Mouse (Mus musculus) adrenal gland, adult 2 months (tissue): Measurements from ENCODE around the gene Serpina10. TPM values are rescaled to one million over a fixed set of nuclear protein-coding genes. Genes with fewer than 3 reads are reported as not detected.
"Not testable (repeated sequence)": the region's sequence is repeated elsewhere in the genome, so short reads cannot be mapped to it uniquely, and the experiment has no call there.

Experiments
- DNase-seq: peaks from one replicate; pipeline ENCODE4 v3.0.0; 2021
- polyA plus RNA-seq: library from polyadenylated mRNA; depleted of rRNA; stranded (reverse); fragments of >200 nt; gene quantifications from 2 replicates; pipeline ENCODE4 v1.2.3, GENCODE M21; 2012; rRNA removed
- total RNA-seq, 2 experiments: library from RNA; stranded (reverse); gene quantifications; 2 replicates each; pipeline ENCODE4 v1.2.3; 2021

Serpina10 gene
- total and polyA plus RNA-seq, 3 experiments = 0.46 TPM; not detected in 2

- DNase-seq = no peak
Measured at GRCm38 (mm10) chr12:103615734-103616133, 15.5 kb downstream of the Serpina10 start.

- DNase-seq = no peak
Measured at GRCm38 (mm10) chr12:103615141-103615540, 16.1 kb downstream of the Serpina10 start.

- DNase-seq = no peak
Measured at GRCm38 (mm10) chr12:103601839-103602238, 29.4 kb downstream of the Serpina10 start.

GRCm38 (mm10) chr12:103600364-103600763 lies 30.9 kb downstream of the Serpina10 start:
- no peak for DNase-seq

- DNase-seq = peak; percentile 24
Measured at GRCm38 (mm10) chr12:103598411-103598810, 32.8 kb downstream of the Serpina10 start.

GRCm38 (mm10) chr12:103583771-103584170 lies 47.5 kb downstream of the Serpina10 start:
- no peak for DNase-seq

- DNase-seq = not testable (repeated sequence)
Measured at GRCm38 (mm10) chr12:103578148-103578547, 53.1 kb downstream of the Serpina10 start.

GRCm38 (mm10) chr12:103569690-103570089 lies 61.6 kb downstream of the Serpina10 start:
- no peak for DNase-seq

- peak; percentile 38 for DNase-seq
Measured at GRCm38 (mm10) chr12:103567129-103567528, 64.1 kb downstream of the Serpina10 start.

GRCm38 (mm10) chr12:103565151-103565550 lies 66.1 kb downstream of the Serpina10 start:
- DNase-seq = peak; percentile 58

Other genes with a start within 250 kb of the Serpina10 start
- 1 to 10 TPM; 3.0 to 3.8 TPM for gene Otub2, start 242.8 kb downstream of the Serpina10 start, total RNA-seq
- 2.6 and 3.3 TPM in 2 replicates for gene Otub2, start 242.8 kb downstream of the Serpina10 start, polyA plus RNA-seq
- 1 to 10 TPM in 1 of 2 experiments, under 1 TPM in 1; 0.98 to 2.2 TPM for gene 9330161L09Rik, start 223.6 kb downstream of the Serpina10 start, total RNA-seq
- gene 9330161L09Rik, start 223.6 kb downstream of the Serpina10 start, polyA plus RNA-seq = 0.39 and 0.70 TPM in 2 replicates
- 100 to 1,000 TPM; 116 to 132 TPM for gene Ddx24, start 205.6 kb downstream of the Serpina10 start, total RNA-seq
- gene Ddx24, start 205.6 kb downstream of the Serpina10 start, polyA plus RNA-seq = 29.0 and 38.9 TPM in 2 replicates
- gene Ifi27, start 197.2 kb downstream of the Serpina10 start, total RNA-seq = 1,000 to 10,000 TPM in 1 of 2 experiments, 100 to 1,000 TPM in 1; 923 to 1,715 TPM
- gene Ifi27, start 197.2 kb downstream of the Serpina10 start, polyA plus RNA-seq = 1,448 and 1,459 TPM in 2 replicates
- 1,000 to 10,000 TPM in 1 of 2 experiments, 100 to 1,000 TPM in 1; 340 to 1,466 TPM for gene Ifi27l2a, start 187.8 kb downstream of the Serpina10 start, total RNA-seq
- 539 and 2,543 TPM in 2 replicates for gene Ifi27l2a, start 187.8 kb downstream of the Serpina10 start, polyA plus RNA-seq
- gene Ifi27l2b, start 174.2 kb downstream of the Serpina10 start, total RNA-seq = not detected
- gene Ifi27l2b, start 174.2 kb downstream of the Serpina10 start, polyA plus RNA-seq = not detected in 2 replicates
- gene Ppp4r4, start 99.2 kb downstream of the Serpina10 start, total RNA-seq = 1 to 10 TPM; 2.9 to 4.8 TPM
- gene Ppp4r4, start 99.2 kb downstream of the Serpina10 start, polyA plus RNA-seq = 0.98 and 2.1 TPM in 2 replicates
- gene Serpina6, start 25.8 kb upstream of the Serpina10 start, total RNA-seq = 1 to 10 TPM; 1.7 to 5.4 TPM
- gene Serpina6, start 25.8 kb upstream of the Serpina10 start, polyA plus RNA-seq = 0.27 and 1.3 TPM in 2 replicates
- not detected for gene Serpina16, start 44.7 kb upstream of the Serpina10 start, total RNA-seq
- 0.10 TPM in 1 of 2 replicates, not detected in the other for gene Serpina16, start 44.7 kb upstream of the Serpina10 start, polyA plus RNA-seq
- gene Serpina1f, start 64.1 kb upstream of the Serpina10 start, total RNA-seq = not detected
- gene Serpina1f, start 64.1 kb upstream of the Serpina10 start, polyA plus RNA-seq = not detected in 2 replicates
- gene Serpina1d, start 142.1 kb upstream of the Serpina10 start, total RNA-seq = 10 to 100 TPM in 1 of 2 experiments, under 1 TPM in 1; 0.28 to 12.3 TPM
- gene Serpina1d, start 142.1 kb upstream of the Serpina10 start, polyA plus RNA-seq = 1.8 TPM in 1 of 2 replicates, not detected in the other
- 10 to 100 TPM in 1 of 2 experiments, 1 to 10 TPM in 1; 1.3 to 29.8 TPM for gene Serpina1b, start 198.9 kb upstream of the Serpina10 start, total RNA-seq
- gene Serpina1b, start 198.9 kb upstream of the Serpina10 start, polyA plus RNA-seq = 1.9 and 6.7 TPM in 2 replicates
- 1 to 10 TPM; 1.8 to 9.7 TPM for gene Serpina1a, start 232.1 kb upstream of the Serpina10 start, total RNA-seq
- 1.8 and 5.5 TPM in 2 replicates for gene Serpina1a, start 232.1 kb upstream of the Serpina10 start, polyA plus RNA-seq